Mouse (Mus musculus) stomach, embryonic 16.5 days (tissue): ENCODE measurements at regions not wholly inside any gene's neighbourhood (a gene's known extent, or its start where the extent isn't known, plus 50 kb on each side); places are given as distances from the start of the nearest gene placed in this dataset.

Experiments used
- ATAC-seq: fragments of 200-750 bp; cut with Nextera tagmentation; 2 replicates; pipeline ENCODE4 v1.8.0; 2017; ENCODE audit warnings: moderate number of reproducible peaks, moderate TSS enrichment; ENCODE audit not compliant: insufficient read depth, low FRiP score
- H3K27ac ChIP-seq: fragments of 300-500 bp; sonication (generic); 2 replicates; pipeline ENCODE4 v1.5.1; 2014; ENCODE audit warnings: low read length
- H3K27me3 ChIP-seq: fragments of 300-500 bp; sonication (generic); 2 replicates; pipeline ENCODE4 v1.6.1; 2014; ENCODE audit warnings: low read length, control low read depth, mixed read lengths; ENCODE audit not compliant: control insufficient read depth, insufficient read depth
- H3K36me3 ChIP-seq: fragments of 300-500 bp; sonication (generic); 2 replicates; pipeline ENCODE4 v1.6.1; 2014; ENCODE audit warnings: low read length; ENCODE audit not compliant: control insufficient read depth, insufficient read depth
- H3K4me1 ChIP-seq: fragments of 300-500 bp; sonication (generic); 2 replicates; pipeline ENCODE4 v1.6.1; 2014; ENCODE audit warnings: low read length, control low read depth, mixed read lengths; ENCODE audit not compliant: control insufficient read depth, insufficient read depth
- H3K4me2 ChIP-seq: fragments of 300-500 bp; sonication (generic); 2 replicates; pipeline ENCODE4 v1.6.1; 2014; ENCODE audit warnings: low read depth, low read length, mixed read lengths
- H3K4me3 ChIP-seq: fragments of 300-500 bp; sonication (generic); replicated peaks from 2 replicates; pipeline ENCODE4 v1.5.1; 2014; ENCODE audit warnings: mild to moderate bottlenecking, low read length
- H3K9ac ChIP-seq: fragments of 300-500 bp; sonication (generic); 2 replicates; pipeline ENCODE4 v1.6.1; 2014; ENCODE audit warnings: low read length
- H3K9me3 ChIP-seq: fragments of 300-500 bp; sonication (generic); replicated peaks from 2 replicates; pipeline ENCODE4 v1.6.1; 2016; ENCODE audit warnings: low read length, control low read depth; ENCODE audit not compliant: control insufficient read depth
- WGBS: fragments of 180-500 bp; shearing (Covaris S2); extraction: QIAGEN DNeasy Blood & Tissue Kit; methylation state at CpG from one replicate; pipeline ENCODE4 v1.1.7; 2014; 5-methylcytosine and 5-hydroxymethylcytosine counted together

DNA sequence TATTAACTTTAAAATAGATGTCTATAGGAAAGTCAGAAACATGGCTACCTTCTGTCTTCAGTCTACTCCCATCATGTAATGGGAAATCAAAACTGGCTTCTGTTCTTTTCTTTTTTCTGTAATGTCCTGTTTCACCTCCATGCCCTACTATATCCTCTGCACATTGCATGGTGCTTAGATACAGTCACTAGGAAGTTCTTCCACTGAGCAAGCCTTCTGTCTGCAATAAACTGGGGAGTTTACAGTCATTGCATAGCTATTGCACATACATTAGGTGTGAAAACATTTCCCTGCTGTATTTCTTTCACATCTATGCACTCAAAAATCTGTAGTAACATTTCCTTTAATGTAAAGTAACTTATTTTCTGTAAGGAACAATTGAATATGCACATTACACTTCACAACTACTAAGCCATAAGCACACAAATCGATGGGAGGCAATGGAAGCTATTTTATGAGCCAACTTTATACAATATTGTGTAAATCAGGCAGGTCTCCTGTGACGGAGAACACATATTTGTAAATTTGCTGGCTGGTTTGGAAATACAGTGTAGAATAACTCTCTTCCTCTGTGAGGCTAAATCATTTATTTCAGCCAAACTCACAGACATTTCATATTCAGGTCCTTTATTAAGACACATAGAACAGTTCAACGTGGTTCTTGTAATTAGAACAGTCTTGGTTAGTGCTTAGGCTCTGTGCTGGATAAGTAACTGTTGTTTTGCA lies 60.6 kb upstream of the Inhba start:
- no peaks in the 10 kb centered on the region for H3K9me3 ChIP-seq
- no peak overlapping the region for H3K4me3 ChIP-seq
- ATAC-seq: no peak
- H3K36me3 ChIP-seq: no peaks in the 10 kb centered on the region
- no peaks in the 10 kb centered on the region for H3K27me3 ChIP-seq
- no peak overlapping the region for H3K9ac ChIP-seq
- 65% methylated on average over 3 of the region's 3 CpGs for WGBS
- H3K4me2 ChIP-seq: no peak overlapping the region
- no peaks in the 10 kb centered on the region for H3K4me1 ChIP-seq
- H3K27ac ChIP-seq: no peak overlapping the region
